Mouse (Mus musculus) c-Kit-positive CD71-positive TER-119-negative erythroid progenitor cells, embryonic 14.5 days (primary cell): ENCODE data around the gene Mpg.

ENCODE experiments used
- DNase-seq: peaks from one replicate; pipeline ENCODE4 v3.0.0-alpha.2; 2013; ENCODE audit warnings: low read depth

Mpg gene

GRCm38 (mm10) chr11:32231125-32231524 is 4.8 kb downstream of the Mpg start:
- DNase-seq, result no peak

GRCm38 (mm10) chr11:32232848-32233247 is 6.5 kb downstream of the Mpg start:
- DNase-seq, result no peak

GRCm38 (mm10) chr11:32233895-32234294 is 7.6 kb downstream of the Mpg start:
- no peak for DNase-seq

GRCm38 (mm10) chr11:32234816-32235485 is 8.6 kb downstream of the Mpg start:
- no peak for DNase-seq

GRCm38 (mm10) chr11:32235646-32236045 is 9.3 kb downstream of the Mpg start:
- no peak for DNase-seq

GRCm38 (mm10) chr11:32236132-32236531 is 9.8 kb downstream of the Mpg start:
- no peak for DNase-seq

- DNase-seq, result no peak
These were observed 10.6 kb downstream of the Mpg start for GRCm38 (mm10) chr11:32236712-32237410.

- DNase-seq, result no peak
These were observed 11.1 kb downstream of the Mpg start for GRCm38 (mm10) chr11:32237411-32237795.

GRCm38 (mm10) chr11:32238093-32238860 is 12.0 kb downstream of the Mpg start:
- DNase-seq, result no peak

- no peak for DNase-seq
These were observed 15.1 kb downstream of the Mpg start for GRCm38 (mm10) chr11:32241391-32241790.

GRCm38 (mm10) chr11:32242209-32242608 is 15.9 kb downstream of the Mpg start:
- no peak for DNase-seq

- DNase-seq, result no peak
These were observed 17.1 kb downstream of the Mpg start for GRCm38 (mm10) chr11:32243205-32243955.

GRCm38 (mm10) chr11:32244064-32244463 is 17.8 kb downstream of the Mpg start:
- DNase-seq, result no peak

- no peak for DNase-seq
These were observed 18.3 kb downstream of the Mpg start for GRCm38 (mm10) chr11:32244617-32245016.

GRCm38 (mm10) chr11:32245614-32246013 is 19.3 kb downstream of the Mpg start:
- peak; percentile 87 for DNase-seq

- DNase-seq, result no peak
These were observed 20.8 kb downstream of the Mpg start for GRCm38 (mm10) chr11:32247068-32247467.

- no peak for DNase-seq
These were observed 22.0 kb downstream of the Mpg start for GRCm38 (mm10) chr11:32248350-32248749.

GRCm38 (mm10) chr11:32250880-32251763 is 24.8 kb downstream of the Mpg start:
- DNase-seq, result peak; percentile 81

GRCm38 (mm10) chr11:32253121-32253520 is 26.8 kb downstream of the Mpg start:
- no peak for DNase-seq

GRCm38 (mm10) chr11:32256146-32256545 is 29.8 kb downstream of the Mpg start:
- peak; percentile 75 for DNase-seq

- DNase-seq, result no peak
These were observed 30.3 kb downstream of the Mpg start for GRCm38 (mm10) chr11:32256566-32256965.
